Mouse (Mus musculus) inflammation-experienced regulatory T-cells, adult 16 weeks (primary cell): ENCODE measurements around the gene Cxcl15. TPM values are rescaled to one million over a fixed set of nuclear protein-coding genes. Genes with fewer than 3 reads are reported as not detected.

Experiments used
- polyA plus RNA-seq: library from polyadenylated mRNA; unstranded; fragments of 100-300 nt; shearing (Covaris generic); gene quantifications from one replicate; pipeline ENCODE4 v1.2.1, GENCODE M21; 2017

The Cxcl15 gene
- polyA plus RNA-seq, result not detected

DNA sequence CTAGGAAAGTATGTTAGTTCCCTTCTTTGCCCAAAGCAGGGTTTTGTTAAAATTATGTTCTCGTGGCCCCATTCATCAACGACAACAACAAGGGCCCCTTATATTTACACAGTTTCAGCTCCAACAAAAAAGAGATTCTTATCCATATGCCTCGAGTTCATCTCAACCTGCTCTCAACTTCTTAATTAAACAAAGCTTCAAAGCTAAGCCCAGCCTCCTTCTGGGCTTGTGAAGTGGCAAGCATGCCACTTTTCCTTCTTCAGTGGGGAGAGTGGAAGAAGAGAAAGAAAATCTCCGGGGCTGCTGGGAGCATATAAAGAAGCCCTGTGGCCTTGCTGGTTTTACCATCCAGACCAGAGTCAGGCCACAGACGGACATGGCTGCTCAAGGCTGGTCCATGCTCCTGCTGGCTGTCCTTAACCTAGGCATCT is at the start of gene Cxcl15:
Gene Cxcl15, plus strand, starts transcription at position 340 of the 431 bp plus-strand sequence.

DNA sequence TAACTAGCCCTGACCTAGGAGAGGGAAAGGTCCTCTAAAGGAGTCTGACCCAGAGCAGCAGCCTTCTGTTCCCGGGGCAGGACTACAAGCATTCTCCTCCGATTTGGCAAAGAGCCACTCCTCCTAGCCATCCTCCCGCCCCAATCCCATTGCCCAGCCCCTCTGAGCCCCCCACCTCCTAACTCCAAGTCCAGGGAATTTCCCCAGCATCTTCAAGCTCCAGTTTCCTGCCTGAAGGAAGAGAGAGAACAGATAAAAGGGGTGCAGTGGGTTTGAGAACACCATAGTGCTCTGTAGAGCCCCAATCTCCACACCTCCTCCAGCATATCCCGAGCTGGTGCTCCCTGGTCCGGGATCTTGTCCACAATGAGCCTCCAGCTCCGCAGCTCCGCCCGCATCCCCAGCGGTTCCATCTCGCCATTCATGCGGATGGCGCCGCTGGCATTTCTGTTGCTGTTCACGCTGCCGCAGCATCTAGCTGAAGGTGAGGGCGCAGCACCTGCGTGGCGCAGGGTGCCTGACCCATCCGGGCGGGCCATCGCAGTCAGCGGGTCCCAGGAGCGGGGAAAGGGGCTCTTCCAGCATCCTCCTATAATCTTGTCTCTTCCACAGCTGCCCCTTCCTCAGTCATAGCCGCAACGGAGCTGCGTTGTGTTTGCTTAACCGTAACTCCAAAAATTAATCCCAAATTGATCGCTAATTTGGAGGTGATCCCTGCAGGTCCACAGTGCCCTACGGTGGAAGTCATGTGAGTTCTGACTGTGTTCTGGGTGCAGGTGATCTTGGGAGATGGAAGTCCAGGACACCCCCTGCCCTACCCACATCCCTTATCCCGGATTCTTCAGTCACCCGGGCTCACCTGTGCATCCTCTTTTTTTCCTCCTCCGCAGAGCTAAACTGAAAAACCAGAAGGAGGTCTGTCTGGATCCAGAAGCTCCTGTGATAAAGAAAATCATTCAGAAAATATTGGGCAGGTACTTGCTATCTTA is 35.0 kb upstream of the Cxcl15 start, which contains the start of gene Cxcl5:
Gene Cxcl5, plus strand, starts transcription at position 284 of the 989 bp plus-strand sequence.

DNA sequence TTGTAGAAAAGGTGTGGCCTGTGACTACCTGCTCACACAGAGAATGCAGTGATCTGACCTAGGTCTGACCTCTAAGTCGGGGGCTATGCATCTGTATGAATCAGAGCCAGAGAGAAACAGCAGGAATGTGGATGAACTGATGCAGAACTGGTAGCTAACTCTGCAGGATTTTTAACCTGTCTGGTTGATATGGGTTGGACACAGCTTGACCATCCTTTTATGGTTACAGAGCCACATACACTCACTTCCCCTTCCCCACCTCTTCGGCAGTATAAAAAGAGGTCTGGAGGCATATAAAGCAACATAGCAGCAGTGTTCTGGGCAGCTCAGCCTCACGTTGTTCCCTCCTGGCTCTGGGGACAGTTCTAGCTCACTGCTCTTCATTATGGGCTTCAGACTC is 26.1 kb upstream of the Cxcl15 start, which contains the start of gene Ppbp:
Gene Ppbp, plus strand, starts transcription at position 301 of the 400 bp plus-strand sequence.

DNA sequence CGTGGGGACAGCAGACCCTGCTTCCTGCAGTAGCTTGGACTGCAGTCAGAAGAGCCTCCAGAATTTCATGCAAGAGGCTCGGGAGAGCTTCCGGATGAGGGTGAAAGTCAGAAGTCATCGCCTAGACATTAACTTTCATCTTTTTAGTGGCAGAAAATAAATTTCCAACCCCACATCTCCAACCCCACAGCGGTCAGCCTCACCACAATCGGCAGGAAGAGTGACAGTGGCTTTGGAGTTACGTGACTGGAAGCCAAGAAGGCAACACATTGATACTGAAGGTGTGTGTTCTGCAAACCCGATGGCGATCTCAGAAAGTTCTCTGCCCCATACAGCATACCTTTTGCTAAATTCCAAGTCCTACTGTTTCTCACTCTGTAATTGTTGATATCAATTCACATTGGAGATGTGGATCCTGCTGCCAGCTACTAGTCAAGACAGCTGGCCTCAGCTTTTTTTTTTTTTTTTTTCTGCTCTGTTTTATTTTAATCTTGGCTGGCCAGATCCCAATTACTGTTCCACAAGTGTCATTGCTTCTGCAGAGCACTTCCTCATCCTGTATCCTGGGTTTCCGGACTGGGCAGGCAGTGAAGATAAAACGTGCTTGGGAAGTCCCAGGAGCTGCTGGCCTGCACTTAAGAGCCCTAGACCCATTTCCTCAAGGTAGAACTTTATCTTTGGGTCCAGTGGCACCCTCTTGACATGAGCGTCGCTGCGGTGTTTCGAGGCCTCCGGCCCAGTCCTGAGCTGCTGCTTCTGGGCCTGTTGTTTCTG is 22.3 kb upstream of the Cxcl15 start, which contains the start of gene Pf4:
Gene Pf4, plus strand, starts transcription at position 556 of the 774 bp plus-strand sequence.

DNA sequence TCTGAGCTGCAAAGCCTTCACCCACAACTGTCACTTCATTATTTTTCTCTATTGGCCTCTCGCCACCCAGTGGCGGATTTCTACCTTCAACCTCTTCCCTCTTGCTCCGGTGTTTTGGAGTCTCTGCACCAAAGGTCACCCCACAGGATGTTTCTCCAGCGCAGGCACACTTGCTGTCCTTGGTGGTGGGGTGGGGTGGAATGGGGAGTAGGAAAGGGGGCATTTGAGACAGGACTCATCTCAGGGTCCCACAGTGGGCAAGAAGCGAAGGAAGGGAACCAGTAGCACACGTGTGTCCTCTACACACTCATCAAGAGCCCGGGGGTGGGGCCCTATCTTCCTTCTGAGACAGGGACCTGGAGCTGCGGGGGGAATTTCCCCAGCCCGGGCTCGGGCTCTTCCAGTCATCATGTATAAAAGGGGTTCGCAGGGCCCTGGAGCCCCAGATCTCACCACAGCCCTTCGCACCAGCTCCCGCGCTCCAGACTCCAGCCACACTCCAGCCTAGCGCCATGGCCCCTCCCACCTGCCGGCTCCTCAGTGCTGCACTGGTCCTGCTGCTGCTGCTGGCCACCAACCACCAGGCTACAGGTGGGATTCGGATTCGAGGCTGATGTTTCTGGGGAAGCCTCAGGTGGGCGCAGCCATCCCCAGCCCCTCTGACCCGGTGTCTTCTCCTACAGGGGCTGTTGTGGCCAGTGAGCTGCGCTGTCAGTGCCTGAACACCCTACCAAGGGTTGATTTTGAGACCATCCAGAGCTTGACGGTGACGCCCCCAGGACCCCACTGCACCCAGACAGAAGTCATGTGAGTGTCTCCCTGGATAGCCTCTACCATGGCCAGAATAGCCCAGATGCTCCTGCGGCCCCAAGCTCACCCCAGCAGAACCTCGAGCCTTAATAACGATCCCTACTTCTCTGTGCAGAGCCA is 8.4 kb upstream of the Cxcl15 start, which contains the start of gene Cxcl3:
Gene Cxcl3, plus strand, starts transcription at position 445 of the 930 bp plus-strand sequence.

Other genes starting within 250 kb of the Cxcl15 start
- not detected for gene 5830473C10Rik, start 233.4 kb upstream of the Cxcl15 start, polyA plus RNA-seq
- 3.6 TPM for gene Rassf6, start 153.9 kb upstream of the Cxcl15 start, polyA plus RNA-seq
- not detected for gene Cxcl5, start 35.2 kb upstream of the Cxcl15 start, polyA plus RNA-seq
- not detected for gene Ppbp, start 26.0 kb upstream of the Cxcl15 start, polyA plus RNA-seq
- not detected for gene Pf4, start 22.1 kb upstream of the Cxcl15 start, polyA plus RNA-seq
- gene Cxcl3, start 8.4 kb upstream of the Cxcl15 start, polyA plus RNA-seq, result 1.4 TPM
- not detected for gene Cxcl1, start 96.7 kb downstream of the Cxcl15 start, polyA plus RNA-seq
- 1.8 TPM for gene Cxcl2, start 109.3 kb downstream of the Cxcl15 start, polyA plus RNA-seq
- gene Mthfd2l, start 136.6 kb downstream of the Cxcl15 start, polyA plus RNA-seq, result 1.6 TPM
- gene Epgn, start 232.9 kb downstream of the Cxcl15 start, polyA plus RNA-seq, result not detected